Mouse (Mus musculus): Measurements from ENCODE around the gene Tmie. TPM values are rescaled to one million over a fixed set of nuclear protein-coding genes. Genes with fewer than 3 reads are reported as not detected.

The Tmie gene
- total RNA-seq (2022), result 1 to 10 TPM; 3.1 to 6.1 (median 4.1) TPM

GRCm38 (mm10) chr9:110879998-110880561, at the start of gene Tmie:
Tmie (minus strand) TSS chr9:110880113.
- DNase-seq (ENCODE audit: low spot score in 2 of 2), result peak in 1 of 2 experiments; percentile 36

- peak in 1 of 2 experiments; percentile 18 for DNase-seq (ENCODE audit: low spot score in 2 of 2)
These were observed 42.8 kb upstream of the Tmie start for GRCm38 (mm10) chr9:110922759-110923158.

GRCm38 (mm10) chr9:110920665-110921419, 40.9 kb upstream of the Tmie start:
- DNase-seq (ENCODE audit: low spot score in 2 of 2), result no peak

GRCm38 (mm10) chr9:110916786-110917185, 36.9 kb upstream of the Tmie start, which contains the start of gene Fam240a:
Fam240a (minus strand) TSS chr9:110916861.
- DNase-seq (ENCODE audit: low spot score in 2 of 2), result no peak

GRCm38 (mm10) chr9:110915466-110915865, 35.6 kb upstream of the Tmie start:
- DNase-seq (ENCODE audit: low spot score in 2 of 2), result no peak

GRCm38 (mm10) chr9:110914631-110915236, 34.8 kb upstream of the Tmie start:
- DNase-seq (ENCODE audit: low spot score in 2 of 2), result no peak

GRCm38 (mm10) chr9:110909371-110909967, 29.6 kb upstream of the Tmie start:
- DNase-seq (ENCODE audit: low spot score in 2 of 2), result no peak

- no peak for DNase-seq (ENCODE audit: low spot score in 2 of 2)
These were observed 28.7 kb upstream of the Tmie start for GRCm38 (mm10) chr9:110908631-110909016.

GRCm38 (mm10) chr9:110907838-110908630, 28.1 kb upstream of the Tmie start:
- DNase-seq (ENCODE audit: low spot score in 2 of 2), result no peak

GRCm38 (mm10) chr9:110907201-110907837, 27.4 kb upstream of the Tmie start:
- no peak for DNase-seq (ENCODE audit: low spot score in 2 of 2)

- DNase-seq (ENCODE audit: low spot score in 2 of 2), result no peak
These were observed 22.4 kb upstream of the Tmie start for GRCm38 (mm10) chr9:110902271-110902670.

- DNase-seq (ENCODE audit: low spot score in 2 of 2), result no peak
These were observed 21.3 kb upstream of the Tmie start for GRCm38 (mm10) chr9:110901204-110901603.

- DNase-seq (ENCODE audit: low spot score in 2 of 2), result no peak
These were observed 19.6 kb upstream of the Tmie start for GRCm38 (mm10) chr9:110899451-110900008.

GRCm38 (mm10) chr9:110896595-110896994, 16.7 kb upstream of the Tmie start:
- DNase-seq (ENCODE audit: low spot score in 2 of 2), result no peak

GRCm38 (mm10) chr9:110895994-110896393, 16.1 kb upstream of the Tmie start:
- no peak for DNase-seq (ENCODE audit: low spot score in 2 of 2)

GRCm38 (mm10) chr9:110895507-110895906, 15.6 kb upstream of the Tmie start:
- DNase-seq (ENCODE audit: low spot score in 2 of 2), result no peak

- DNase-seq (ENCODE audit: low spot score in 2 of 2), result no peak
These were observed 13.5 kb upstream of the Tmie start for GRCm38 (mm10) chr9:110893429-110893828.

GRCm38 (mm10) chr9:110892552-110892951, 12.6 kb upstream of the Tmie start:
- DNase-seq (ENCODE audit: low spot score in 2 of 2), result no peak

GRCm38 (mm10) chr9:110891077-110891828, 11.3 kb upstream of the Tmie start:
- no peak for DNase-seq (ENCODE audit: low spot score in 2 of 2)

All from left cerebral cortex, adult 8-10 months (tissue).